Mouse (Mus musculus) lung, embryonic 14.5 days (tissue): ENCODE data around the gene Hilpda. TPM values are rescaled to one million over a fixed set of nuclear protein-coding genes. Genes with fewer than 3 reads are reported as not detected.

ENCODE experiments used
- ATAC-seq: fragments of 200-750 bp; cut with Nextera tagmentation; 2 replicates; pipeline ENCODE4 v1.8.0; 2017; ENCODE audit warnings: mild to moderate bottlenecking, moderate TSS enrichment, moderate library complexity; ENCODE audit not compliant: insufficient read depth
- DNase-seq: peaks from one replicate; pipeline ENCODE4 v3.0.0-alpha.2; 2015
- H3K27ac ChIP-seq: fragments of 300-500 bp; sonication (generic); 2 replicates; pipeline ENCODE4 v1.5.1; 2014; ENCODE audit warnings: low read depth, mild to moderate bottlenecking, moderate library complexity
- H3K27me3 ChIP-seq: fragments of 300-500 bp; sonication (generic); 2 replicates; pipeline ENCODE4 v1.6.1; 2014; ENCODE audit warnings: low read length, control low read depth; ENCODE audit not compliant: insufficient read depth
- H3K36me3 ChIP-seq: fragments of 300-500 bp; sonication (generic); 2 replicates; pipeline ENCODE4 v1.6.1; 2014; ENCODE audit warnings: control low read depth; ENCODE audit not compliant: insufficient read depth
- H3K4me1 ChIP-seq: fragments of 300-500 bp; sonication (generic); 2 replicates; pipeline ENCODE4 v1.6.1; 2014; ENCODE audit warnings: antibody characterized with exemption, control low read depth; ENCODE audit not compliant: insufficient read depth
- H3K4me2 ChIP-seq: fragments of 300-500 bp; sonication (generic); 2 replicates; pipeline ENCODE4 v1.6.1; 2014; ENCODE audit warnings: mild to moderate bottlenecking
- H3K4me3 ChIP-seq: fragments of 300-500 bp; sonication (generic); 2 replicates; pipeline ENCODE4 v1.5.1; 2014; ENCODE audit warnings: low read depth, low read length
- H3K9ac ChIP-seq: fragments of 300-500 bp; sonication (generic); 2 replicates; pipeline ENCODE4 v1.6.1; 2014
- H3K9me3 ChIP-seq: fragments of 300-500 bp; sonication (generic); 2 replicates; pipeline ENCODE4 v1.6.1; 2016; ENCODE audit warnings: low read depth, low read length, control low read depth
- CTCF ChIP-seq: IDR thresholded peaks from 2 replicates; pipeline ENCODE4 v1.5.1; 2016; ENCODE audit warnings: antibody characterized with exemption, low read depth
- WGBS: fragments of 180-500 bp; shearing (Covaris S2); extraction: QIAGEN DNeasy Blood & Tissue Kit; methylation state at CpG from one replicate; pipeline ENCODE4 v1.1.7; 2014; 5-methylcytosine and 5-hydroxymethylcytosine counted together
- polyA plus RNA-seq: library from polyadenylated mRNA; unstranded; fragments of >200 nt; fragmentation: Nextera tagmentation; extraction: Ambion mirVana; gene quantifications from 2 replicates; pipeline ENCODE4 v1.2.1, GENCODE M21; 2014

Hilpda gene
- polyA plus RNA-seq, 1 experiment from 2014 or later: 40.4 TPM

- WGBS: 48% methylated on average over 2 of the region's 2 CpGs
- no peak; the same call in 1 of the 2 replicates for ATAC-seq
- no peak overlapping the region for H3K4me2 ChIP-seq
Measured at GRCm38 (mm10) chr6:29240806-29241205, 31.5 kb upstream of the Hilpda start.

GRCm38 (mm10) chr6:29241697-29242096, 30.6 kb upstream of the Hilpda start:
- Histone ChIP-seq H3K36me3 (no peaks in the 10 kb centered on the region), H3K4me2 (no peak overlapping the region), H3K4me1 (no peaks in the 10 kb centered on the region), H3K4me3 (no peak overlapping the region), H3K27ac (no peak overlapping the region), H3K27me3 (no peaks in the 10 kb centered on the region), H3K9me3 (no peaks in the 10 kb centered on the region), H3K9ac (no peak overlapping the region)
- peak; percentile 27 for DNase-seq
- no peak for TF ChIP-seq CTCF
- ATAC-seq: no peak
- WGBS: 58% methylated on average over 2 of the region's 2 CpGs

More at GRCm38 (mm10) chr6:29240806-29241205, 31.5 kb upstream of the Hilpda start:
- H3K27ac ChIP-seq: no peak overlapping the region
- DNase-seq: peak; percentile 78
- TF ChIP-seq CTCF: peak; percentile 74
- no peaks in the 10 kb centered on the region for H3K9me3 ChIP-seq
- no peaks in the 10 kb centered on the region for H3K4me1 ChIP-seq
- no peaks in the 10 kb centered on the region for H3K27me3 ChIP-seq
- no peaks in the 10 kb centered on the region for H3K36me3 ChIP-seq
- H3K9ac ChIP-seq: no peak overlapping the region
- no peak overlapping the region for H3K4me3 ChIP-seq

- WGBS: 51% methylated on average over 1 of the region's 1 CpGs
- no peaks in the 10 kb centered on the region for H3K4me1 ChIP-seq
- DNase-seq: peak; percentile 40
Measured at GRCm38 (mm10) chr6:29242265-29242664, 30.0 kb upstream of the Hilpda start.

GRCm38 (mm10) chr6:29245272-29246120, 26.8 kb upstream of the Hilpda start:
- ATAC-seq: no peak
- no peak for TF ChIP-seq CTCF
- H3K9me3 ChIP-seq: no peaks in the 10 kb centered on the region
- DNase-seq: peak; percentile 7
- H3K4me3 ChIP-seq: no peak overlapping the region
- H3K9ac ChIP-seq: no peak overlapping the region
- H3K27ac ChIP-seq: no peak overlapping the region
- no peaks in the 10 kb centered on the region for H3K27me3 ChIP-seq
- H3K4me2 ChIP-seq: no peak overlapping the region
- WGBS: 41% methylated on average over 14 of the region's 14 CpGs
- no peaks in the 10 kb centered on the region for H3K36me3 ChIP-seq
- no peaks in the 10 kb centered on the region for H3K4me1 ChIP-seq

More at GRCm38 (mm10) chr6:29242265-29242664, 30.0 kb upstream of the Hilpda start:
- Histone ChIP-seq H3K27ac (no peak overlapping the region), H3K36me3 (no peaks in the 10 kb centered on the region), H3K27me3 (no peaks in the 10 kb centered on the region), H3K4me2 (no peak overlapping the region), H3K9me3 (no peaks in the 10 kb centered on the region), H3K9ac (no peak overlapping the region), H3K4me3 (no peak overlapping the region)
- no peak for ATAC-seq
- no peak for TF ChIP-seq CTCF

- no peaks in the 10 kb centered on the region for H3K9me3 ChIP-seq
- H3K27me3 ChIP-seq: no peaks in the 10 kb centered on the region
- H3K27ac ChIP-seq: no peak overlapping the region
- 60% methylated on average over 3 of the region's 3 CpGs for WGBS
- ATAC-seq: no peak
- H3K9ac ChIP-seq: no peak overlapping the region
- no peaks in the 10 kb centered on the region for H3K36me3 ChIP-seq
- H3K4me2 ChIP-seq: no peak overlapping the region
- DNase-seq: no peak
- H3K4me1 ChIP-seq: no peaks in the 10 kb centered on the region
- no peak overlapping the region for H3K4me3 ChIP-seq
- no peak for TF ChIP-seq CTCF
Measured at GRCm38 (mm10) chr6:29246183-29246582, 26.1 kb upstream of the Hilpda start.

GRCm38 (mm10) chr6:29246585-29246984, 25.7 kb upstream of the Hilpda start:
- ATAC-seq (no peak), DNase-seq (no peak)
- Histone ChIP-seq H3K4me2 (no peak overlapping the region), H3K36me3 (no peaks in the 10 kb centered on the region), H3K27ac (no peak overlapping the region), H3K9ac (no peak overlapping the region), H3K9me3 (no peaks in the 10 kb centered on the region), H3K27me3 (no peaks in the 10 kb centered on the region), H3K4me3 (no peak overlapping the region), H3K4me1 (no peaks in the 10 kb centered on the region)
- no peak for TF ChIP-seq CTCF
- WGBS: 55% methylated on average over 5 of the region's 5 CpGs

GRCm38 (mm10) chr6:29247072-29247471, 25.2 kb upstream of the Hilpda start:
- Histone ChIP-seq H3K9me3 (no peaks in the 10 kb centered on the region), H3K9ac (no peak overlapping the region), H3K4me2 (no peak overlapping the region), H3K36me3 (no peaks in the 10 kb centered on the region), H3K4me1 (no peaks in the 10 kb centered on the region), H3K4me3 (no peak overlapping the region), H3K27ac (no peak overlapping the region), H3K27me3 (no peaks in the 10 kb centered on the region)
- TF ChIP-seq CTCF: no peak
- DNase-seq (no peak), ATAC-seq (no peak)
- 51% methylated on average over 4 of the region's 4 CpGs for WGBS
